Mouse (Mus musculus) right cerebral cortex, postnatal 10 days (tissue): ENCODE results near the gene Scd2.

Experiments
- DNase-seq, 2 experiments: peaks; one replicate each; pipeline ENCODE4 v3.0.0; 2021; ENCODE audit warnings: low spot score in 2 of 2

Gene Scd2

GRCm38 (mm10) chr19:44297068-44297760 is 3.7 kb downstream of the Scd2 start:
- DNase-seq = no peak

- no peak for DNase-seq
These were observed 4.4 kb downstream of the Scd2 start for GRCm38 (mm10) chr19:44297862-44298261.

DNA sequence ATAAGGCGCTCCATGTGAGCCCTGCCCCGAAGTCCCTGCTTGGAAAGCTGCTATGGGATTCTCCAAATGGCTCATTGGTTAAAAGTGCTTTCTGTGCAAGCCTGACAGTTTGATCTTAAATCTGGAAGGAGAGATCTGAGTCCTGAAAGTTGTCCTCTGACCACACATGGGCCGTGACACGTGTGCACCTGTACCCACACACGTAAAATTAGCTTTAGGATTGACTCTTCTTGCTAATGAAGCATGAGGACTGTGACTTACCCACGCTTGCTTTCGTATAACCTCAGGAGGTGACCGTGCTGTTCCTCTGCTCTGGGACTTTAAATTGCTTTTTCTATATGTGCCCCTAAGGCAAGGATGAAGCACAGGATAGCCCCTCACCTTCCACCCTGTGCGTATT is 5.6 kb downstream of the Scd2 start:
- no peak for DNase-seq

- no peak for DNase-seq
These were observed 6.4 kb downstream of the Scd2 start for GRCm38 (mm10) chr19:44299902-44300301.

DNA sequence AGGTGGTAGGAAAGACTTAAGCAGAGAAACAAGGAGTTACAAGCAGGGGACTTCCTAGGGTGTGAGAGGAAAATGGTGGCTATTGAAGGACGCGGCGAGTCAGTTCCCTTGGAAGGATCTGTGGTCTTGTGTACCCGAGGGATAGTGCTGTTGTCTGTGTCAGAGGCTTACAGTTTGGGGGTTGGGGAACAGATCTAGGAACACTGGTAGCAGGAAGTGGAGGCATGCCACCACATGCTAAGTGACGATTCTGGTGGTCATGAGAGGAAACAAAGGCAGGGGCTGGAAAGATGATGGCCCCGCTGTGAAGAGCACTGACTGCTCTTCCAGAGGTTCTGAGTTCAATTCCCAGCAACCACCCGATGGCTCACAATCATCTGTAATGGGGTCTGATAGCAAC is 7.0 kb downstream of the Scd2 start:
- peak in 1 of 2 experiments; percentile 25 for DNase-seq

DNA sequence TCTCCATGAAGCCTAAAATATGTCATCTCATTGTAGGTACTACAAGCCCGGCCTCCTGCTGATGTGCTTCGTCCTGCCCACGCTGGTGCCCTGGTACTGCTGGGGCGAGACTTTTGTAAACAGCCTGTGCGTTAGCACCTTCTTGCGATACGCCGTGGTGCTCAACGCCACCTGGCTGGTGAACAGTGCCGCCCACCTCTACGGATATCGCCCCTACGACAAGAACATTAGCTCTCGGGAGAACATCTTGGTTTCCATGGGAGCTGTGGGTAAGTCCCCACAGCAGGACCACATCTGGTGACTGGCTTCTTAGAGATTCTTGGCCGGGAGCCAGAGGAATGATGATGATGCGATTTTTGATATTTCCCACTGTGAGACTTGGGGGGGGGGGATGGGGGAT is 7.7 kb downstream of the Scd2 start:
- DNase-seq = peak in 1 of 2 experiments; percentile 53

DNA sequence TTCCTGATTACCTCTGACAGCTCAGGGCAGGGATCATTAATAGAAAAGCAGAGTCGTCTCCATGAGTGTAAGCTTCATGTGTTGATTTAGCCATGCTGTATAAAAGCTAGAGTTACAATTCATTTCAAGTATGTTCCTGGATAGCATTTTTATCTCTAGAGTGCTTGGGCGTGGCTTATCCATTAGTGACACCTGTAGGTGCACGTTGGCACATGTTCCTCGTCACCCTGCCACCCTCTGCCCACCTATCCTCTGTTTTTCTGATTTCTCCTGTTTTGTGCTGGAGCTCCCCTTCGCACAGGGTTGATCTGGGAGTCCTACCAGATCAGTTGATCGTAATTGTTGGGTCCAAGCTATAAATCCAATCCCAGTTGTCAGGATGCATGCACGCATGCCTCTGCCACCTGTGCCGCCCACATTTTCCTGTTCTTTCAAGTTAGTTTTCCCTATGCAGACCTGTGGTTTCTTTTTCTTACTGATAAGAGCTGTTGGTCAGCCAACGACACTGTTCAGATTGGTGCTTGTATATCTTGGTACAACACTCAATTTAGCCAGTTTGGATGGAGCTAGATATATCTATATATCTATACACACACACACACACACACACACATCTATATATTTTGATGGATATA is 8.3 kb downstream of the Scd2 start:
- DNase-seq = peak in 1 of 2 experiments; percentile 20

GRCm38 (mm10) chr19:44302901-44303300 is 9.4 kb downstream of the Scd2 start:
- peak; percentile 60 to 68 for DNase-seq

DNA sequence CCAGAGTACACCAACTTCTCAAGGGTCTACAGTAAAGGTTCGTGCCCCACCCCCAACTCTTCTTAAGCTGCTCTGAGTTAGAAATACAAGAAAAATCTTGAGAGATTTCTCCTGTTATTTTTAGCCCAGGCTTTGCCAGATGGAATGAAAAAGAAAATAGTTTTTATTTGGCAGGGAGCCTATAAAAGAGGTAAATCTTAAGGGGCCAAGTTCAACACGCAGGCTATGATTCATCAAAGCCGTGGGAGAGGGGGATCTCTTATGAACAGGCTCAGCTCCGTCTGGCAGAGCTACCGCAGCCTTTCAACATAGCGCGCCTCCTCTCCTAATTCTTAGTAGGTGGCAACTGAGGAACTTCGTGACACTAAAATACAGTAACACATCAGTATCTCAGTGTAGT is 10.0 kb downstream of the Scd2 start:
- DNase-seq = peak in 1 of 2 experiments; percentile 63

DNA sequence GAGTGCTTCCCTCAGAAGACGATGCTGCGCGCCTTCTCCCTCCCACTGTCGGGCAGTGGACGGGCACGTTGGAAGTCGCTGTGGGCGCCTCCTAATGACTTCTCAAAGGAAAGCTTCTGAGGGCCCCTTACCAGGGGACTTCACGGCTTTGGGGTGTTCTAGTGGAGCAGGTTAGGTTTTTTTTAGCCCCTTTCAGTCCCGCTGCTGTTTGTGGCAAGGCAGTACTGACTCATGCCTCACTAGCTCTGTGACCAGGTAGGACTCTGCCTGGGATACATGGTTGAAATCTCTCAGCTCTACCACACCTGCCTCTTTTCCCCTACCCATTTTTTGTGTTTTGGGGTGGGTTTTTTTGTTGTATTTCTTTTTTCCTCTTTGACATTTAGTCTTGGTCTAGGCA is 10.9 kb downstream of the Scd2 start:
- DNase-seq = peak in 1 of 2 experiments; percentile 27

- peak in 1 of 2 experiments; percentile 24 for DNase-seq
These were observed 11.5 kb downstream of the Scd2 start for GRCm38 (mm10) chr19:44304851-44305510.

- peak in 1 of 2 experiments; percentile 19 for DNase-seq
These were observed 12.2 kb downstream of the Scd2 start for GRCm38 (mm10) chr19:44305701-44306100.

DNA sequence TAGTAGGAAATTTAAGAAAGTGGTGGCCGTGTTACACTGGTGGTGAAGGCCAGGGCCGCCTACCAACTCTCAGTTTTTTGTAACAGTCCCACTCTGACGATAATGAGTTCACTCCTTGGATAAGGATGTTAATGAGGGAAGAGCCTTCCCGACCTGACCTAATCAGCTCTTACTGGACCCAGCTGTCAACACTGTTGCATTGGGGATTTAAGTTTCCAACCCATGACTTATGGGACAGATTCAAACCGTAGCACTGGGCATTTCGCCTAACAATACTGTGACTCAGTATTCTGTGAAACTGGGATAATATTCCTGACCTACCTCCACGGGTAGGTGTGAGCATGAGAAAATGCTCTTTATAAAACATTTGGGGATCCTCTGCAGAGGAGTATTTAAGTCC is 12.7 kb downstream of the Scd2 start:
- peak in 1 of 2 experiments; percentile 23 for DNase-seq

DNA sequence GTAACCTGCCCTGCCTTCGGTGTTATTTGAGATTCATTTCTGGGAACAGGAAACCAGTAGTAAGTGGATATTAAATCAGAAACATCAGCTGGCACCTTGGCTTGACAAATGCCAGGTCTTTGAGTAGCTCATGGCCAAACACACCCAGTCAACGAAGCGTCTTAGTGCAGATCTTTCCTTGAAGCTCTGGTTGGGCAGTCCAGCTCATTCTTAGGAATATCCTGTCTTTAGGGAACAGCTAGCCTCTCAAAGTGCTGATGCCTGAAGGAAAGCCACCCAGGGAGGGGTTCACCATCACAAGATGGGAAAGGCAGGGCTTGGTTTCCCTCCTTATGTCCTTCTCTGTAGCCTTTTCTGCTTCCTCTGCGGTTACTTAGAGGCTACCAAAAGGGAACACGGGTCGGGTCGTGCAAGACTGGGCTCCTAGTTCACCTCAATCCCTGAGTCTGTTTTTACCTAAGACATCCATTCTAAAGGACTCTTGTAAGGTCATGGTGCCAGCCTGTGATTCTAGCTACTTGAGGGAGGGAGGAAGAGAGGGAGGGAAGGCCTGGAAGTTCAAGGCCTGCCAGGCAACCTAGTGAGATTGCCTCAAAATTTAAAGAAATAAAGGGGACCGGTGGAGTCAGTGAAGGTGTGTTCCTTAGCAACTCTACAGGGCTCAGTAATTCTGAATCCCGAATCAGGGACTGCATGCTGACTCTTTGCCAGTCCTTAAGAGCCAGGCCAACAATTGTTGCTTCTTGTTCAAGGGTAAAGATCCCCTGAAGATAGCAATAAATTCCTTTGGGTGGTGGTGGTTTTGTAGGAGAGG is 13.8 kb downstream of the Scd2 start:
- DNase-seq = peak in 1 of 2 experiments; percentile 19

GRCm38 (mm10) chr19:44307915-44308470 is 14.5 kb downstream of the Scd2 start:
- DNase-seq = peak in 1 of 2 experiments; percentile 24

DNA sequence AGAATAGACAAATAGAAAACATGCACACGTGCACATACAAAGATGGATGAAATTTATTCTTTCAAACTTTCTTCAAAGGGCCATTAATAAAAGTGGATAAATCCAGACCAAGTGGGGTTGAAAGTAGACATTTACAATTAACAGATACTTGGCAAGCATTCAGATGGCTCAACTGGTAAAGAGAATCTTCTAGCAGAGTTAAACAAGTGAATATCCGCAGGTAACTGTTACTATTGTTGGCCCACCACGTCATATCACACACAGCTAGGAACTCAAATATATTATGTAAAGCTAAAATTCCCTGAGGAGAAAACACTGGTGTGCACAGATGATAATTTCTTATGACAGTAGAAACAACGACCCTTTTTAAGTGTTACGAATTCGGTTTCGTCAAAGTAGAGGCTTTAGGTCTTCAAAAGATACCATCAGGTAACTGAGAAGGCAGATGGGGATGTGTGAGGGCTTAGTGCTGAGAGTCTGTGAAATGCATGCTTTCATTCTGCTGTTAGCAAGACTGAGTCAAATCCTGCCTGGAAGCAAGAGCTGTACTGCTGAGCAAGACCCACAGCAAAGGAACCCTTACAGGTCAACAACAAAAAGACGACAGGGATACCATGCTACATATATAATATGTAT is 15.3 kb downstream of the Scd2 start:
- peak in 1 of 2 experiments; percentile 19 for DNase-seq

DNA sequence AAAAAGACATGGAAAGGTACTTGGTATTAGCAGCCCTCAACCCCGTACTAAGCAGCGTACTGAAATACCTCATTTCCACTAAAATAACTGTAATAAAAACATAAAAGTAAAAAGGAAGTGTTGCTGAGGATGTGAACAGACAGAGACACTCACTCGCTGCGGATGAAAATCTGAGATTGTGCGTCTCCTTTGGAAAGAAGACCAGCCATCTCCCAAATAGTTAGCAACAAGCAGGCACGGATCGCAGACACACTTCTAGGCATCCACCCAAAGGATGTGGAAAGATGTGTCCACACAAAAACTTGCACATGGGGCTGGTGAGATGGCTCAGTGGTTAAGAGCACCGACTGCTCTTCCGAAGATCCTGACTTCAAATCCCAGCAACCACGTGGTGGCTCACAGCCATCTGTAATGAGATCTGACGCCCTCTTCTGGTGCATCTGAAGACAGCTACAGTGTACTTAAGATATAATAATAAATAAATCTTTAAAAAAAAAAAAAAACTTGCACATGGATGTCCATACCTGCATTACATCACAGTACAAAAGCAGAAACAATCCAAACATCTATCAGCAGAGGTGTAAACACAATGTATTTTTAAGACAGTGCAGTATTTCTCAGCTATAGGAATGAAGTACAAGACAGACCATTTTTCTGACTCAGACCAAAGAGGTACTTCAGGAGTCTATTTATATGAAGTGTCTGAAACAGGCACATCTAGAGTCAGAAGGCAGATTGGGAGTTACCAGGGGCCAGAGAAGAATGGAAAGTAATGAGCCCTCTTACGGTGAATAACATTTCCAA is 16.1 kb downstream of the Scd2 start:
- peak in 1 of 2 experiments; percentile 24 for DNase-seq

- DNase-seq = peak in 1 of 2 experiments; percentile 12
These were observed 16.7 kb downstream of the Scd2 start for GRCm38 (mm10) chr19:44310155-44310575.

DNA sequence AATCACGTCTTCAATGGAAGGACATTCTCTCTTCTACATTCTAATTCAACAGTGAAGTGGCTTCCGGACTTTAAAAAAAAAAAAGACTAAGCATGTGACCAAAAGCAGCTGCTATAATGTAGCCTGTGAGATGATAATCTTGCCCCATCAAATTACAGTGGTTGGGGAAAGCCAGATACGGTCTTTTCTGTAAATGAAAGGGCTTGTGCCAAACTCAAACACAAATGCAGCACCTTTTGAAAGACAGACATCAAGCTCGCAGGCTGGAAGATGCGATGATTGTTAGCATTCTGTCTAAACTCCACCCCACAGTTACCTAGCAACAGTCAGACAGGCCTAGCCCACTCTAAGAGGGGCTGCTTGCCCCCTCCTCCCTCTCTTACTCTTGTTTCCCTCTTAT is 17.3 kb downstream of the Scd2 start:
- no peak for DNase-seq
